Mouse (Mus musculus): Measurements from ENCODE around the gene Tmod4. TPM values are rescaled to one million over a fixed set of nuclear protein-coding genes. Genes with fewer than 3 reads are reported as not detected.

Tmod4 gene
- 0.82 and 2.2 TPM in 2 replicates for total RNA-seq (2023)

GRCm38 (mm10) chr3:95124246-95124645, at the start of gene Tmod4:
TSS of gene Tmod4 (plus strand) at chr3:95124476.

GRCm38 (mm10) chr3:95106338-95107117, 17.7 kb upstream of the Tmod4 start, which contains the start of gene Pip5k1a:
TSS of gene Pip5k1a (minus strand) at chr3:95106930.

GRCm38 (mm10) chr3:95110911-95111726, 13.2 kb upstream of the Tmod4 start, which contains the start of gene Vps72:
TSS of gene Vps72 (plus strand) at chr3:95111022.

GRCm38 (mm10) chr3:95133680-95134101, 9.4 kb downstream of the Tmod4 start, which contains the start of the genes Scnm1 and Lysmd1:
TSS of gene Scnm1 (minus strand) at chr3:95134011.
TSS of gene Lysmd1 (plus strand) at chr3:95134088.

GRCm38 (mm10) chr3:95141952-95142616, 17.8 kb downstream of the Tmod4 start, which contains the start of gene Tnfaip8l2:
TSS of gene Tnfaip8l2 (minus strand) at chr3:95142360.

GRCm38 (mm10) chr3:95159987-95160963, 36.0 kb downstream of the Tmod4 start, which contains the start of gene Sema6c:
TSS of gene Sema6c (plus strand) at chr3:95160457.

Other genes with a start within 250 kb of the Tmod4 start
- gene Psmb4, start 237.5 kb upstream of the Tmod4 start, total RNA-seq (2023) = 193 and 208 TPM in 2 replicates
- 13.6 and 15.2 TPM in 2 replicates for gene Selenbp1, start 191.4 kb upstream of the Tmod4 start, total RNA-seq (2023)
- gene Rfx5, start 170.4 kb upstream of the Tmod4 start, total RNA-seq (2023) = 24.8 and 29.7 TPM in 2 replicates
- gene Pi4kb, start 149.7 kb upstream of the Tmod4 start, total RNA-seq (2023) = 27.3 and 29.8 TPM in 2 replicates
- 73.8 and 95.6 TPM in 2 replicates for gene Zfp687, start 109.0 kb upstream of the Tmod4 start, total RNA-seq (2023)
- gene Psmd4, start 81.9 kb upstream of the Tmod4 start, total RNA-seq (2023) = 83.0 and 92.4 TPM in 2 replicates
- 29.0 and 43.7 TPM in 2 replicates for gene Pip5k1a, start 17.5 kb upstream of the Tmod4 start, total RNA-seq (2023)
- gene Vps72, start 13.5 kb upstream of the Tmod4 start, total RNA-seq (2023) = 25.3 and 27.4 TPM in 2 replicates
- 42.2 and 43.7 TPM in 2 replicates for gene Scnm1, start 9.5 kb downstream of the Tmod4 start, total RNA-seq (2023)
- gene Lysmd1, start 9.6 kb downstream of the Tmod4 start, total RNA-seq (2023) = 1.7 and 3.5 TPM in 2 replicates
- gene Tnfaip8l2, start 17.9 kb downstream of the Tmod4 start, total RNA-seq (2023) = 75.9 and 91.0 TPM in 2 replicates
- gene Sema6c, start 36.0 kb downstream of the Tmod4 start, total RNA-seq (2023) = 1.2 and 1.7 TPM in 2 replicates
- 35.0 and 43.7 TPM in 2 replicates for gene Gabpb2, start 93.4 kb downstream of the Tmod4 start, total RNA-seq (2023)
- gene Cdc42se1, start 104.3 kb downstream of the Tmod4 start, total RNA-seq (2023) = 256 and 259 TPM in 2 replicates
- 1.3 and 2.7 TPM in 2 replicates for gene Mllt11, start 107.7 kb downstream of the Tmod4 start, total RNA-seq (2023)
- gene Gm128, start 117.1 kb downstream of the Tmod4 start, total RNA-seq (2023) = 0.27 and 0.38 TPM in 2 replicates
- gene Bnipl, start 126.7 kb downstream of the Tmod4 start, total RNA-seq (2023) = not detected in 2 replicates
- 188 and 238 TPM in 2 replicates for gene Mindy1, start 156.9 kb downstream of the Tmod4 start, total RNA-seq (2023)
- 31.3 and 33.0 TPM in 2 replicates for gene Prune1, start 157.6 kb downstream of the Tmod4 start, total RNA-seq (2023)
- 1.5 and 1.7 TPM in 2 replicates for gene Anxa9, start 182.7 kb downstream of the Tmod4 start, total RNA-seq (2023)
- 135 and 163 TPM in 2 replicates for gene Cers2, start 190.3 kb downstream of the Tmod4 start, total RNA-seq (2023)
- gene Setdb1, start 232.7 kb downstream of the Tmod4 start, total RNA-seq (2023) = 15.1 and 20.1 TPM in 2 replicates

Measured in neutrophil, adult 65 days (primary cell).